Mouse (Mus musculus) hindbrain, embryonic 16.5 days (tissue): Measurements from ENCODE around the gene 4930455H04Rik. TPM values are rescaled to one million over a fixed set of nuclear protein-coding genes. Genes with fewer than 3 reads are reported as not detected.

Experiments
- ATAC-seq: fragments of 200-750 bp; cut with Nextera tagmentation; 2 replicates; pipeline ENCODE4 v1.8.0; 2017; ENCODE audit warnings: moderate TSS enrichment, moderate library complexity
- H3K27ac ChIP-seq: fragments of 300-500 bp; sonication (generic); 2 replicates; pipeline ENCODE4 v1.5.1; 2014; ENCODE audit warnings: low read depth, mild to moderate bottlenecking, control low read depth, low read length, moderate library complexity
- H3K27me3 ChIP-seq: fragments of 300-500 bp; sonication (generic); replicated peaks from 2 replicates; pipeline ENCODE4 v1.6.1; 2014; ENCODE audit warnings: low read length; ENCODE audit not compliant: control insufficient read depth, insufficient read depth
- H3K36me3 ChIP-seq: fragments of 300-500 bp; sonication (generic); 2 replicates; pipeline ENCODE4 v1.6.1; 2014; ENCODE audit warnings: mild to moderate bottlenecking, low read length, moderate library complexity, mixed read lengths; ENCODE audit not compliant: control insufficient read depth, insufficient read depth
- H3K4me1 ChIP-seq: fragments of 300-500 bp; sonication (generic); 2 replicates; pipeline ENCODE4 v1.6.1; 2014; ENCODE audit warnings: low read depth, low read length; ENCODE audit not compliant: control insufficient read depth, insufficient read depth
- H3K4me2 ChIP-seq: fragments of 300-500 bp; sonication (generic); 2 replicates; pipeline ENCODE4 v1.6.1; 2014; ENCODE audit warnings: mild to moderate bottlenecking, low read length, control low read depth, moderate library complexity
- H3K4me3 ChIP-seq: fragments of 300-500 bp; sonication (generic); 2 replicates; pipeline ENCODE4 v1.5.1; 2014; ENCODE audit warnings: mild to moderate bottlenecking, low read length, control low read depth, moderate library complexity
- H3K9ac ChIP-seq: fragments of 300-500 bp; sonication (generic); 2 replicates; pipeline ENCODE4 v1.6.1; 2014; ENCODE audit warnings: low read depth, mild to moderate bottlenecking, control low read depth, low read length, moderate library complexity
- H3K9me3 ChIP-seq: fragments of 300-500 bp; sonication (generic); 2 replicates; pipeline ENCODE4 v1.6.1; 2014; ENCODE audit warnings: mild to moderate bottlenecking, low read length, moderate library complexity; ENCODE audit not compliant: control insufficient read depth
- WGBS: fragments of 180-500 bp; shearing (Covaris S2); extraction: QIAGEN DNeasy Blood & Tissue Kit; methylation state at CpG from one replicate; pipeline ENCODE4 v1.1.7; 2014; 5-methylcytosine and 5-hydroxymethylcytosine counted together
- polyA plus RNA-seq: library from polyadenylated mRNA; unstranded; fragments of >200 nt; fragmentation: Nextera tagmentation; extraction: Ambion mirVana; gene quantifications from 2 replicates; pipeline ENCODE4 v1.2.1, GENCODE M21; 2015

Gene 4930455H04Rik
- polyA plus RNA-seq, 1 experiment from 2014 or later = not detected

DNA sequence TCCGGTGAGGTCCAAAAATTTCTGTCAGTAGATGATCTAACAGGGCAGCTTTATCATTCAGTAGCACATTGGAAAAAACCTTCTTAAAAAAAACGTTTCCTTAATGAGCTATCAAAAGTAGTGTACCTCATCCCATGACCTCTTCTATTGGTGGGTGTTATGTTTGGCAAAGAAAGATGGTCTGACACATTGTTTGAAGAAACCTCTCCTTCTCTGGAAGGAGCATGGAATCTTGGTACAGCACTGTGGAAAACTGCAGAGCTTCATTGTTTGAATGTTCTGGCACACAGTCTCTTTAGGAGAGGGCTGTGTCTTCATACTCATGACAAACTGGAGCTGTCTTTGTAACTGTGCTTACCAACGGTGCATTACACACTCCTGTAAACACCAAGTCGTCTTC, 4.9 kb upstream of the 4930455H04Rik start:
- Histone ChIP-seq H3K4me2 (no peak overlapping the region), H3K4me1 (peaks cover 1% of the 10 kb centered on the region; the same call in 1 of the 2 replicates), H3K27ac (no peak overlapping the region), H3K36me3 (no peaks in the 10 kb centered on the region), H3K27me3 (no peaks in the 10 kb centered on the region), H3K4me3 (no peak overlapping the region), H3K9me3 (no peaks in the 10 kb centered on the region), H3K9ac (no peak overlapping the region)
- ATAC-seq = no peak
- WGBS = 72% methylated on average over 4 of the region's 4 CpGs

DNA sequence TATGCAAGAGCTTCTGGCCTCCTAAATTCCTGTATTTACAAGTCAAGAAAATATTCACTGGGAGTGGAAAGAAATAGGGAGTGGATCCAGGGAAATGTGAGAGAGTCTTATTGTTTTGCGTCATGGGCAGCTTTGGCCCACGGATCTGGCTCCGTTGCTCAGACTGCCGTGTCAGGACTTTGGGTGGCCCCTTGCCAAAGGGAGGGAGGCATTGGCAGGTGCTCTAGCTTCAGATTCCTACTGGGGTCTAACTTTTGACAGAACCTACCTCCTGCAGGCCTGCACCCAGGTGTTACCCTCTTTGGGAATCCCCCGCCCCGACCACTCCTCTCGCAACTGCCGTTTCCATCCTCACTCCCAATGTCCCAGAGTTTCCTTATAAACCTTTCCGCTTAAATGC, 3.6 kb upstream of the 4930455H04Rik start:
- ATAC-seq = no peak
- 65% methylated on average over 9 of the region's 9 CpGs for WGBS
- H3K9ac ChIP-seq = no peak overlapping the region

DNA sequence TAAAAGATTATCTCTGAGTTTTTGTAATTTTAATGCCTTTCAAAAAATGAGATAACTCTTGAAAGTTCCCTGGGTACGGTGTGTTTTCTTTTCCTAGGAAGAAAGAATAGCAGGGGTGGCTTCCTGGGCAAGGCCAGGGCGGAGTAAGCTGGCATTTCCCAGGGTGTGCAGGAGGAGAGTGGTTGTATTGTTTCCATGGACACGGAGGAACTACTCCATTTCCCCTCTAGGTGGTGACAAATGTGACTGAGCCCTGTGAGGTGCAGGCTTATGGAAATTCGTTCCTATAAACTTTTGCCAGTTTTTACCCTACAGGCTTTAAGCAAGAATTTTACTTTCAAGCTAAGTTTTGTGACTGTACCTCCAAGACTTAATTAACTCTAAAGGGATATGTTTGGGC, 1.8 kb upstream of the 4930455H04Rik start:
- Histone ChIP-seq H3K27me3 (no peaks in the 10 kb centered on the region), H3K36me3 (no peaks in the 10 kb centered on the region), H3K4me2 (peak overlapping the region; percentile 29), H3K4me1 (peaks cover 6% of the 10 kb centered on the region; the same call in 1 of the 2 replicates), H3K4me3 (no peak overlapping the region), H3K9me3 (no peaks in the 10 kb centered on the region), H3K9ac (no peak overlapping the region), H3K27ac (no peak overlapping the region)
- WGBS = 16% methylated on average over 4 of the region's 4 CpGs
- ATAC-seq = peak; percentile 72

More for the DNA sequence above, 3.6 kb upstream of the 4930455H04Rik start:
- H3K4me1 ChIP-seq = peaks cover 6% of the 10 kb centered on the region; the same call in 1 of the 2 replicates
- no peaks in the 10 kb centered on the region for H3K27me3 ChIP-seq
- H3K27ac ChIP-seq = no peak overlapping the region
- H3K4me3 ChIP-seq = no peak overlapping the region
- no peaks in the 10 kb centered on the region for H3K36me3 ChIP-seq
- no peak overlapping the region for H3K4me2 ChIP-seq
- H3K9me3 ChIP-seq = no peaks in the 10 kb centered on the region

DNA sequence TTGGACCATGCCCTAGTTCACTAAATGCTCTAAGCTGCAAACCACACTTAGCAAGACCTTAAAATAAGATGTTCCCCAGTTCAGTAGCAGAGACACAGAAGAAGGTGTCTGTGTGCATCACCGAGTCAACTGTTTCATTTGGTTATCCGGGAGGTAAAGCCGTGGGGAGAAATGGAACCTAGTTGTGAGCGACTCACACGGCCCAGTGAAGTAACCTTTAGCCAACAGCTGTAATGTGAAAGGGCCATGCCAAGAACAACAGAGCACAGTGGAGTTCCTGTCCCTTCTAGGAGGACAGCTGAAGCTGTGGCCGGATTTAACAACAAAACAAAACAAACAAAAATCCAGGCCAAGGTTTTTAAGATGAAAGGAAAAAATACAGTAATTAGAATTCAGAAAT, 1.3 kb upstream of the 4930455H04Rik start:
- Histone ChIP-seq H3K27ac (no peak overlapping the region), H3K4me3 (peak overlapping the region; percentile 15; the same call in 1 of the 2 replicates), H3K4me2 (peak overlapping the region; percentile 38), H3K4me1 (peaks cover 6% of the 10 kb centered on the region; the same call in 1 of the 2 replicates), H3K36me3 (no peaks in the 10 kb centered on the region), H3K9me3 (no peaks in the 10 kb centered on the region), H3K9ac (no peak overlapping the region), H3K27me3 (no peaks in the 10 kb centered on the region)
- WGBS = 49% methylated on average over 6 of the region's 6 CpGs
- ATAC-seq = no peak

DNA sequence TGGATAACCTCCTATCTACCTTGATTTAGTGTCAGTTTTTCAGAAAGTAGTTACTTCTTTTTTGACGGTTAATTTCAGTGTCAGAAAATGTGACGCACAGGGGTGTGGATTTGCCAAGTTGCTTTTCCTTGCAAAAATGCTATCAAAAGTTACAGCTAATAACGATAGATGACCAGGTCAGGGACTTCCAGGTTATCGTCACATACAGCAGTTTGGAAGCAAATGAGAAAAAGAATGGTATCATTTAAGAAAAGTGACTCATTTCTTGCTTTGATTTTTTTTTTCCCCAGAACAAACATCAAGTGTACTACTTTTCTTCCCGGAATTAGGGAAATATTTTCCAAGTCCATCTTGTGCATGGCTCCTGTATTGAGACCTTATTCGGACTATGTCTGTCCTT, 631 bp upstream of the 4930455H04Rik start:
- Histone ChIP-seq H3K4me3 (peak overlapping the region; percentile 6), H3K9ac (no peak overlapping the region), H3K27me3 (no peaks in the 10 kb centered on the region), H3K9me3 (no peaks in the 10 kb centered on the region), H3K36me3 (no peaks in the 10 kb centered on the region), H3K4me2 (peak overlapping the region; percentile 38), H3K4me1 (peaks cover 6% of the 10 kb centered on the region; the same call in 1 of the 2 replicates), H3K27ac (no peak overlapping the region)
- 78% methylated on average over 6 of the region's 6 CpGs for WGBS
- ATAC-seq = no peak

DNA sequence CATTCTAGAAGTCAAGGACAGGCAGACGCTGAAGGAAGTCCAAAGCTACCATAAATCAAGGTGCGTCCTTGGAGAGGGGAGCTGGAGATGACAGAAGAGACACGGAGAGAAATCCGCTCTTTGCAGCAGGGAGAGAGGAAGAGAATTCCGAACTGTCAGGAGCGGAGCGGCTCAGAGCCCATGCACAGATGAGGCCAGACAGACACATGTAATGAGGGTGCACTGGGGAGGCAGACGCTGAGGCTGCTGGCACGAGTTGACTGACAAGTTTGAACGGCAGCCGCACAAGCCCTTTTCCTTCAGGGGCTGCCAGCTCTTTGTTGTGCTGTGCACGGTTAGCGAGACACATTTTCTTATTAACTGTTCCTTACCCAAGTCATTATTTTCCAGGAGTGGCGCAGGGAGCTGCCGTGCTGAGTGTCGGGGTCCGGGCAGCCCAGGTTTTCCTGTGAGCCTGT, 502 bp downstream of the 4930455H04Rik start, which contains the start of gene Palmd:
TSS of gene Palmd (minus strand) at position 448 of the 458 bp plus-strand sequence.
- Histone ChIP-seq H3K36me3 (no peaks in the 10 kb centered on the region), H3K4me3 (peak within 1 kb of the TSS; percentile 50), H3K27ac (peak within 1 kb of the TSS; percentile 79), H3K9ac (peak within 1 kb of the TSS; percentile 70), H3K27me3 (no peaks in the 10 kb centered on the region), H3K4me1 (peaks cover 6% of the 10 kb centered on the region; the same call in 1 of the 2 replicates), H3K4me2 (peak within 1 kb of the TSS; percentile 81), H3K9me3 (no peaks in the 10 kb centered on the region)
- peak; percentile 92 for ATAC-seq
- WGBS = 5% methylated on average over 17 of the region's 17 CpGs

DNA sequence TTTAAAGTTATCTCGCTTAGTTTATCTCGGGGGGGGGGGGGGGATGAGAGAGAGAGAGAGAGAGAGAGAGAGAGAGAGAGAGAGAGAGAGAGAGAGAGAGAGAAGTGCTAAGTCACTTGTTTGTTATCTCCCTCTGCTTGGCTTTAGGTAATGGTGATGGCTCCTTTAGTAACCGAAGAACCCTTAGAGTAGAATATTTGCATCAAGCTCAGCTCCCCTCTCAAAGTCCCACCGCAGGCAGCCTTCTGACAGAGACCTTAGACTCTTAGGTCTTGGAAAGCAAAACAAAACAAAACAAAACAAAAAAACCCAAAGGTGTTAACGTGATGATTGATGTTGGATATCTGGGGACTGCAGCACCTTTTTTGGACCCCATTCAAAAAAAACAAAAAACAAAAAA, 936 bp downstream of the 4930455H04Rik start:
- 14% methylated on average over 5 of the region's 5 CpGs for WGBS
- Histone ChIP-seq H3K36me3 (no peaks in the 10 kb centered on the region), H3K9ac (peak overlapping the region; percentile 70), H3K4me3 (peak overlapping the region; percentile 50), H3K4me2 (peak overlapping the region; percentile 81), H3K4me1 (peaks cover 6% of the 10 kb centered on the region; the same call in 1 of the 2 replicates), H3K27ac (peak overlapping the region; percentile 79; the same call in 1 of the 2 replicates), H3K27me3 (no peaks in the 10 kb centered on the region), H3K9me3 (no peaks in the 10 kb centered on the region)
- ATAC-seq = peak; percentile 25

DNA sequence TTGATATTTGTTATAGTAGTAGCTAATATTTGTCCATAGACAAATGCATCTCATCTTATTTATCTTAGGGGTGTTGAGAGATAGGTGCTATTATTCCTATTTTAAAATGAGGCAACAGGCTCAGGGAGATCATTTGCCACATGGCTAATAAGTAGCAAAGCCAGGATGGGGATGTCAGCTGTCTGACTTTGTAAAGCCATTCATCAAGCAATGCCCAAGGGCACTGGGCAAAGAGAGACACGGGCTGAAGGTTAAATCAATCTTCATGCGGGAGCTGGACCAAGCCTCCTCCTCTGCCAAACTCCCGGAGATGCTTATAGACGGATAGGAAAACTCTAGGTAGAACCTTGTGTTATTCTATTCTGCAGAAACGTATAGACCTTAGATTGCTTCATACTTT, 1.7 kb downstream of the 4930455H04Rik start:
- no peaks in the 10 kb centered on the region for H3K36me3 ChIP-seq
- whole genome bisulfite sequencing = 36% methylated on average over 5 of the region's 5 CpGs

DNA sequence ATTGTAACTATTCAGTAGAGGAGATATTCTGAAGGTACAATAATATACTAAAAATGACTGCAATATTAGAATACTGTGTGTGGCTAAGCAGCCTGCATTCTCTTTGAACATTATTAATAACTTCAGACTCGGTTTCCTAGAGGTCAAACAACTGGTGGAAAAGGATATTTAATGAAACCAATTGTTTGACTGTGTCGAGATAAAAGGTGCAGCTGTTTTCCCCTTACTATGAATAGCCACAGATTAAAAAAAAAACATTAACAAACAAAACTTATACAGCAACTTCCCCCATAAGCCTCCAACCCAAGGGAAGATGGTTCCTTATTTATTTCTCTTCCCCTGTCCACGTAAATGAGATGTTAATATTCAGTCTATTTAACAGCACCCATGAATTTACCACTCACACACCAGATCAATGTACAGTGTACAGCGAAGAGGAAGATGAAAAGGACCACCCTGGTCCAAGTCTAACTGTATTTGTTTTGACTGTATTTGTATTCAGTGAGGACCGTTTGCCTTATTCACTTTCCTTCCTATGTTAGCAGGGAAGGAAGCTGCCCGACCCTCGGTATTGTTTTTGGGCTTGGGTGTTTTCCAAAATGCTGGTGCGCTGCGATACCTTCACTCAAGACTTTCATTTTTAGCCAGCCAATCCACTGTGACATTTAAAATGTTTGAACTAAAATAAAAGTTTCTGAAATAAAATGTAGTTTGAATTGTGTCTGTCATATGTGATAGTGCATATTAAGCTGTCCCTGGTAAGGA, 13.9 kb downstream of the 4930455H04Rik start:
- peaks cover 4% of the 10 kb centered on the region for H3K9me3 ChIP-seq
- H3K4me2 ChIP-seq = no peak overlapping the region
- WGBS = 71% methylated on average over 9 of the region's 9 CpGs
- no peaks in the 10 kb centered on the region; the same call in 1 of the 2 replicates for H3K4me1 ChIP-seq
- no peaks in the 10 kb centered on the region for H3K36me3 ChIP-seq
- no peak overlapping the region for H3K4me3 ChIP-seq
- H3K27ac ChIP-seq = no peak overlapping the region
- no peak for ATAC-seq
- H3K27me3 ChIP-seq = no peaks in the 10 kb centered on the region
- no peak overlapping the region for H3K9ac ChIP-seq

More for the DNA sequence above, 1.7 kb downstream of the 4930455H04Rik start:
- no peak for ATAC-seq
- no peaks in the 10 kb centered on the region for H3K27me3 ChIP-seq
- H3K9me3 ChIP-seq = no peaks in the 10 kb centered on the region
- no peak overlapping the region for H3K27ac ChIP-seq
- peaks cover 6% of the 10 kb centered on the region; the same call in 1 of the 2 replicates for H3K4me1 ChIP-seq
- no peak overlapping the region for H3K9ac ChIP-seq
- no peak overlapping the region for H3K4me2 ChIP-seq
- H3K4me3 ChIP-seq = no peak overlapping the region
